In genomic region chr10:62215633-62216032, GRCm38 (mm10) we compare ENCODE assay signal across 18 mouse cellular contexts. TPM values are rescaled to one million over a fixed set of nuclear protein-coding genes. Genes with fewer than 3 reads are reported as not detected.
A peak's percentile ranks its signal among the peaks of the same experiment; 100 is the strongest.
DNase-seq lines count a peak whose midpoint lies in the region; ATAC-seq and TF ChIP-seq lines count a peak whose summit lies in the region.
"Had no signal": no experiment of that assay in that cellular context is flagged by ENCODE, and none has a peak within 500 bp of the region (broad histone marks: within the 10 kb centered on the region; RNA-seq: fewer than 3 reads in every experiment).

No protein-coding gene starts in this region.

- H3K36me3 ChIP-seq in spleen, adult 2 months (ENCODE audit: control insufficient read depth, insufficient read depth, low read length): no peaks in the 10 kb centered on the region
- no peaks in the 10 kb centered on the region for H3K36me3 ChIP-seq in liver, embryonic 15.5 days (replicated peaks)
- no peaks in the 10 kb centered on the region for H3K36me3 ChIP-seq in stomach, postnatal 0 days (ENCODE audit: control insufficient read depth, insufficient read depth, low read length)
- H3K36me3 ChIP-seq in heart, adult 2 months (ENCODE audit: control insufficient read depth, insufficient read depth, low read length): no peaks in the 10 kb centered on the region; the same call in 1 of the 2 replicates

- H3K4me2 ChIP-seq in liver, embryonic 15.5 days: peak overlapping the region; percentile 63
- H3K4me2 ChIP-seq in stomach, postnatal 0 days (replicated peaks; ENCODE audit: low read depth): no peak overlapping the region

- peak overlapping the region; percentile 37; the same call in 1 of the 2 replicates for H3K9ac ChIP-seq in liver, embryonic 15.5 days
- no peak overlapping the region for H3K9ac ChIP-seq in stomach, postnatal 0 days (ENCODE audit: low read length)
- H3K9ac ChIP-seq in heart, adult 2 months (ENCODE audit: low read depth, low read length): no peak overlapping the region

- intact Hi-C loops in heart, adult 2 months (cut with DNase I): no loop called here

- TF ChIP-seq EP300 in stomach, postnatal 0 days (optimal IDR thresholded peaks at IDR 0.05): no peak
- no peak for TF ChIP-seq EP300 in heart, adult 2 months (IDR thresholded peaks at IDR 0.05; ENCODE audit: insufficient read depth, low read depth, low read length)

- H3K9me3 ChIP-seq in liver, embryonic 15.5 days (replicated peaks): no peaks in the 10 kb centered on the region
- H3K9me3 ChIP-seq in stomach, postnatal 0 days (ENCODE audit: control insufficient read depth, low read length): no peaks in the 10 kb centered on the region
- H3K9me3 ChIP-seq: megakaryocyte, embryonic 14.5 days had no signal

- peak; percentile 43 for DNase-seq in adrenal gland, postnatal 10 days
- DNase-seq in adrenal gland, adult 8-10 months: no peak
- DNase-seq in spleen, adult 2 months (ENCODE audit: low read depth in 1 of 2, low spot score in 2 of 2): no peak
- DNase-seq in spleen, postnatal 4 days (ENCODE audit: low spot score in 2 of 2): no peak
- no peak for DNase-seq in stomach, postnatal 0 days (ENCODE audit: low spot score)
- no peak for DNase-seq in thymus, adult 18-20 months
- no peak for DNase-seq in heart, adult 2 months
- DNase-seq: cerebellum, adult 2 months; kidney, adult 11 months; kidney, postnatal 25 days had no signal

- TF ChIP-seq CTCF in spleen, adult 2 months (IDR thresholded peaks at IDR 0.05; ENCODE audit: extremely low read depth, insufficient read depth, insufficient read length, insufficient replicate concordance): no peak
- TF ChIP-seq CTCF in stomach, postnatal 0 days (IDR thresholded peaks at IDR 0.05; ENCODE audit: low read depth): no peak
- no peak for TF ChIP-seq CTCF in heart, adult 2 months (IDR thresholded peaks at IDR 0.05)

- no peaks in the 10 kb centered on the region for H3K27me3 ChIP-seq in spleen, adult 2 months (ENCODE audit: control insufficient read depth, insufficient read depth, low read length)
- no peaks in the 10 kb centered on the region for H3K27me3 ChIP-seq in liver, embryonic 15.5 days
- no peaks in the 10 kb centered on the region for H3K27me3 ChIP-seq in stomach, postnatal 0 days (ENCODE audit: control insufficient read depth, insufficient read depth, low read length)
- H3K27me3 ChIP-seq in heart, adult 2 months (ENCODE audit: control insufficient read depth, insufficient read depth, low read length): no peaks in the 10 kb centered on the region

- peak overlapping the region; percentile 45; the same call in 1 of the 2 replicates for H3K27ac ChIP-seq in spleen, adult 2 months (ENCODE audit: insufficient read depth, low read length)
- peak overlapping the region; percentile 87 for H3K27ac ChIP-seq in liver, embryonic 15.5 days (replicated peaks)
- H3K27ac ChIP-seq in stomach, postnatal 0 days (replicated peaks): 0 out of 2 replicates have a peak overlapping the region, but pooled peaks have one; percentile 24
- no peak overlapping the region for H3K27ac ChIP-seq in heart, adult 2 months

- H3K4me3 ChIP-seq in spleen, adult 2 months (ENCODE audit: extremely low read depth, insufficient read depth, insufficient read length): no peak overlapping the region
- peak overlapping the region; percentile 35 for H3K4me3 ChIP-seq in liver, embryonic 15.5 days (replicated peaks)
- no peak overlapping the region for H3K4me3 ChIP-seq in stomach, postnatal 0 days (ENCODE audit: low read depth, low read length)
- no peak overlapping the region for H3K4me3 ChIP-seq in heart, adult 2 months
- H3K4me3 ChIP-seq: megakaryocyte, embryonic 14.5 days had no signal

- TF ChIP-seq POLR2A in spleen, adult 2 months (IDR thresholded peaks at IDR 0.05; ENCODE audit: low read depth, low read length): no peak
- no peak for TF ChIP-seq POLR2A in heart, adult 2 months (IDR thresholded peaks at IDR 0.05; ENCODE audit: insufficient read depth, low read depth, low read length)

- H3K79me2 ChIP-seq in heart, adult 2 months (replicated peaks; ENCODE audit: control insufficient read depth, insufficient read depth, low read length): no peaks in the 10 kb centered on the region

- peak; percentile 66 for ATAC-seq in liver, embryonic 15.5 days (ENCODE audit: insufficient read depth)
- no peak for ATAC-seq in stomach, postnatal 0 days (ENCODE audit: low FRiP score, low TSS enrichment)
- ATAC-seq: activated CD4-positive, CD25-positive, alpha-beta regulatory T cell, adult 4 months; forebrain, embryonic 16.5 days had no signal

- 87% methylated on average over 8 of the region's 8 CpGs for WGBS in spleen, adult 2 months
- 35% methylated on average over 8 of the region's 8 CpGs for WGBS in liver, embryonic 15.5 days (ENCODE audit: insufficient replicate concordance)
- 84% methylated on average over 8 of the region's 8 CpGs for whole genome bisulfite sequencing in stomach, postnatal 0 days
- WGBS in heart, adult 2 months: 91% methylated on average over 8 of the region's 8 CpGs

- no peaks in the 10 kb centered on the region; the same call in 1 of the 2 replicates for H3K4me1 ChIP-seq in spleen, adult 2 months (ENCODE audit: control insufficient read depth, insufficient read depth, insufficient read length)
- H3K4me1 ChIP-seq in liver, embryonic 15.5 days (replicated peaks): peaks cover 71% of the 10 kb centered on the region
- H3K4me1 ChIP-seq in stomach, postnatal 0 days (replicated peaks; ENCODE audit: control insufficient read depth, insufficient read depth): peaks cover 6% of the 10 kb centered on the region; the same call in 1 of the 2 replicates
- peaks cover 19% of the 10 kb centered on the region for H3K4me1 ChIP-seq in heart, adult 2 months (ENCODE audit: control insufficient read depth, insufficient read depth, low read length)

RNA-seq across cellular contexts. Expression of gene Tspan15, which starts 15.4 kb away (rescaled TPM):
- total RNA-seq in adrenal gland, postnatal 10 days (2021): 10 to 100 TPM; 16.4 to 23.6 TPM
- total RNA-seq in adrenal gland, adult 8-10 months (2022): 10 to 100 TPM; 17.5 to 29.9 (median 21.7) TPM
- 39.2 and 46.1 TPM in 2 replicates for polyA plus RNA-seq in spleen, adult 2 months (2012; rRNA removed)
- polyA plus RNA-seq in liver, embryonic 15.5 days (2015; fragmentation: Nextera tagmentation; extraction: Ambion mirVana): 12.7 and 14.9 TPM in 2 replicates
- 97.4 and 112 TPM in 2 replicates for polyA plus RNA-seq in stomach, postnatal 0 days (2015; fragmentation: Nextera tagmentation; extraction: Ambion mirVana)
- 1 to 10 TPM; 6.1 to 8.1 TPM for total RNA-seq in heart, adult 2 months (2021)
- polyA plus RNA-seq in heart, adult 2 months (2012; rRNA removed): 17.7 and 19.1 TPM in 2 replicates

RNA-seq across cellular contexts. Expression of gene Tacr2, which starts 36.6 kb away (rescaled TPM):
- total RNA-seq in adrenal gland, postnatal 10 days (2021): 1 to 10 TPM; 9.0 to 9.5 TPM
- 10 to 100 TPM; 27.8 to 76.4 (median 46.5) TPM for total RNA-seq in adrenal gland, adult 8-10 months (2022)
- not detected in 2 replicates for polyA plus RNA-seq in spleen, adult 2 months (2012; rRNA removed)
- not detected in 2 replicates for polyA plus RNA-seq in liver, embryonic 15.5 days (2015; fragmentation: Nextera tagmentation; extraction: Ambion mirVana)
- polyA plus RNA-seq in stomach, postnatal 0 days (2015; fragmentation: Nextera tagmentation; extraction: Ambion mirVana): 1.3 and 1.6 TPM in 2 replicates
- total RNA-seq in heart, adult 2 months (2021): not detected
- polyA plus RNA-seq in heart, adult 2 months (2012; rRNA removed): not detected in 2 replicates
- total RNA-seq: gastrocnemius, adult 8-10 months; hematopoietic stem cell, adult 5-6 weeks; midbrain, postnatal 0 days had no signal
- polyA plus RNA-seq: activated CD4-positive, CD25-positive, alpha-beta regulatory T cell, adult 4 months; forebrain, embryonic 16.5 days; neural tube, embryonic 11.5 days had no signal
